Mouse (Mus musculus) G1E (cell line): ENCODE results near the gene Rtkn. TPM values are rescaled to one million over a fixed set of nuclear protein-coding genes. Genes with fewer than 3 reads are reported as not detected.

Experiments
- ATAC-seq: 2 replicates; pipeline ENCODE4 v1.8.0; 2016; ENCODE audit warnings: mild to moderate bottlenecking; ENCODE audit not compliant: insufficient number of reproducible peaks, poor library complexity, low FRiP score, severe bottlenecking; ENCODE audit errors: extremely low read depth
- DNase-seq: peaks from one replicate; pipeline ENCODE4 v3.0.0; 2012; ENCODE audit warnings: low spot score
- H3K27me3 ChIP-seq: 2 replicates; pipeline ENCODE4 v1.6.1; 2012; ENCODE audit warnings: mild to moderate bottlenecking, low read length, inconsistent platforms; ENCODE audit not compliant: insufficient read depth
- H3K36me3 ChIP-seq: replicated peaks from 2 replicates; pipeline ENCODE3; 2012; ENCODE audit warnings: mild to moderate bottlenecking, inconsistent platforms
- H3K4me1 ChIP-seq: 2 replicates; pipeline ENCODE4 v1.6.1; 2012; ENCODE audit warnings: low read depth, low read length, inconsistent platforms, mixed read lengths; ENCODE audit not compliant: insufficient read depth
- H3K4me3 ChIP-seq: 2 replicates; pipeline ENCODE4 v1.5.1; 2012; ENCODE audit warnings: low read depth, mild to moderate bottlenecking, inconsistent platforms, low read length, moderate library complexity, mixed read lengths
- H3K9me3 ChIP-seq: replicated peaks from 2 replicates; pipeline ENCODE4 v1.6.1; 2012; ENCODE audit warnings: inconsistent platforms
- CTCF ChIP-seq: IDR thresholded peaks from 2 replicates; pipeline ENCODE4 v1.5.1; 2012; ENCODE audit warnings: low read depth, low read length, inconsistent platforms, mixed read lengths
- GATA1 ChIP-seq: IDR thresholded peaks from 2 replicates; pipeline ENCODE4 v1.6.1; 2012; ENCODE audit warnings: borderline replicate concordance, low read length, inconsistent platforms, mixed read lengths
- GATA2 ChIP-seq: IDR thresholded peaks from 2 replicates; pipeline ENCODE4 v1.6.1; 2012; ENCODE audit warnings: low read depth, low read length, inconsistent platforms, borderline replicate concordance
- POLR2AphosphoS5 ChIP-seq: IDR thresholded peaks from 2 replicates; pipeline ENCODE4 v1.6.1; 2012; ENCODE audit warnings: low read depth, low read length, inconsistent platforms; ENCODE audit not compliant: insufficient replicate concordance
- TAL1 ChIP-seq: conservative IDR thresholded peaks from 2 replicates; pipeline ENCODE4 v1.6.1; 2012; ENCODE audit warnings: low read depth, low read length, inconsistent platforms, mixed read lengths
- polyA plus RNA-seq: library from polyadenylated mRNA; stranded (reverse); fragments of >175 nt; gene quantifications from 2 replicates; pipeline ENCODE4 v1.2.3, GENCODE M21; 2012
- total RNA-seq, 2 experiments: library from RNA; stranded (forward) in 1 of 2; stranded (reverse) in 1 of 2; fragments of 200-1000 nt in 1 of 2; fragments of >200 nt in 1 of 2; fragmentation: Nextera tagmentation in 1 of 2; gene quantifications; 2 replicates each; pipeline ENCODE4 v1.2.3; 2014 to 2017

The Rtkn gene
- total and polyA plus RNA-seq, 3 experiments, result 4.0 to 34.2 (median 7.6) TPM

DNA sequence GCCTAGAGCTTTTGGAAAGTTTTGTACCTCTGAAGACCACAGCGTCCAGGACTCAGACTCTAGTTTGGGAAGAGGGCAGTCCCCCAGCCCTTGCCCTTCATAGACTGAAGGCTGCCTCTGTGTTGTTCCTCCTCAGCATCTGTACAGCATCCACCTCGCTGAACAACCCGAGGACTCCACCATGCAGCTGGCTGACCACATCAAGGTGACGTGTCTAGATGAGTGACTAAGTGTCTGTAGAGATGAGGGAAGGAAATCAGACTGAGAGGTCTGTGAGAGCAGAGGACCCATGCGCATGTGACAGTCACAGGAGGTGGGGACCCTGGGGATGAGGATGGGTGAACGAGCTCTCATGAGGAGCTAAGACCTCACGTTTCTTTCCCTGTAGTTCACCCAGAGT is 58.3 kb downstream of the Rtkn start:
- TF ChIP-seq GATA1 (no peak), POLR2AphosphoS5 (no peak), CTCF (no peak), GATA2 (no peak), TAL1 (no peak)
- Histone ChIP-seq H3K4me3 (no peak overlapping the region), H3K36me3 (peaks cover 100% of the 10 kb centered on the region), H3K27me3 (no peaks in the 10 kb centered on the region), H3K4me1 (no peaks in the 10 kb centered on the region; the same call in 1 of the 2 replicates), H3K9me3 (no peaks in the 10 kb centered on the region)
- DNase-seq, result no peak
- ATAC-seq, result no peak

- DNase-seq (no peak), ATAC-seq (no peak)
- no peaks in the 10 kb centered on the region for H3K27me3 ChIP-seq
- no peaks in the 10 kb centered on the region for H3K9me3 ChIP-seq
- H3K4me3 ChIP-seq, result no peak overlapping the region
- no peaks in the 10 kb centered on the region for H3K4me1 ChIP-seq
- peaks cover 83% of the 10 kb centered on the region for H3K36me3 ChIP-seq
- TF ChIP-seq GATA1 (no peak), POLR2AphosphoS5 (no peak), TAL1 (no peak), GATA2 (no peak), CTCF (no peak)
Observed at GRCm38 (mm10) chr6:83197345-83198004, 62.2 kb downstream of the Rtkn start.

Other genes with a start within 250 kb of the Rtkn start
Only the 20 nearest of the 23 such genes appear.
- gene M1ap, start 188.6 kb upstream of the Rtkn start, total RNA-seq (2014; fragmentation: Nextera tagmentation), result 6.7 and 12.3 TPM in 2 replicates
- 3.3 and 3.5 TPM in 2 replicates for gene M1ap, start 188.6 kb upstream of the Rtkn start, total RNA-seq (2017)
- 7.4 and 8.2 TPM in 2 replicates for gene M1ap, start 188.6 kb upstream of the Rtkn start, polyA plus RNA-seq
- 5.1 and 7.8 TPM in 2 replicates for gene Dok1, start 102.0 kb upstream of the Rtkn start, total RNA-seq (2014; fragmentation: Nextera tagmentation)
- gene Dok1, start 102.0 kb upstream of the Rtkn start, total RNA-seq (2017), result 28.4 and 30.6 TPM in 2 replicates
- gene Dok1, start 102.0 kb upstream of the Rtkn start, polyA plus RNA-seq, result 78.1 and 82.5 TPM in 2 replicates
- gene Loxl3, start 101.3 kb upstream of the Rtkn start, total RNA-seq (2014; fragmentation: Nextera tagmentation), result 0.75 and 0.87 TPM in 2 replicates
- gene Loxl3, start 101.3 kb upstream of the Rtkn start, total RNA-seq (2017), result 0.71 and 1.1 TPM in 2 replicates
- gene Loxl3, start 101.3 kb upstream of the Rtkn start, polyA plus RNA-seq, result 0.12 and 0.32 TPM in 2 replicates
- gene Aup1, start 80.9 kb upstream of the Rtkn start, total RNA-seq (2014; fragmentation: Nextera tagmentation), result 409 and 454 TPM in 2 replicates
- 133 and 163 TPM in 2 replicates for gene Aup1, start 80.9 kb upstream of the Rtkn start, total RNA-seq (2017)
- gene Aup1, start 80.9 kb upstream of the Rtkn start, polyA plus RNA-seq, result 1,014 and 1,378 TPM in 2 replicates
- 36.0 and 39.9 TPM in 2 replicates for gene Htra2, start 80.2 kb upstream of the Rtkn start, total RNA-seq (2014; fragmentation: Nextera tagmentation)
- gene Htra2, start 80.2 kb upstream of the Rtkn start, total RNA-seq (2017), result 36.7 and 47.0 TPM in 2 replicates
- gene Htra2, start 80.2 kb upstream of the Rtkn start, polyA plus RNA-seq, result 35.6 and 36.5 TPM in 2 replicates
- 23.5 and 28.7 TPM in 2 replicates for gene Dqx1, start 77.6 kb upstream of the Rtkn start, total RNA-seq (2014; fragmentation: Nextera tagmentation)
- 2.5 and 3.8 TPM in 2 replicates for gene Dqx1, start 77.6 kb upstream of the Rtkn start, total RNA-seq (2017)
- gene Dqx1, start 77.6 kb upstream of the Rtkn start, polyA plus RNA-seq, result 1.4 and 2.3 TPM in 2 replicates
- gene Tlx2, start 65.2 kb upstream of the Rtkn start, total RNA-seq (2014; fragmentation: Nextera tagmentation), result not detected in 2 replicates
- not detected in 2 replicates for gene Tlx2, start 65.2 kb upstream of the Rtkn start, total RNA-seq (2017)
- gene Tlx2, start 65.2 kb upstream of the Rtkn start, polyA plus RNA-seq, result not detected in 2 replicates
- 41.1 and 57.1 TPM in 2 replicates for gene Pcgf1, start 57.6 kb upstream of the Rtkn start, total RNA-seq (2014; fragmentation: Nextera tagmentation)
- gene Pcgf1, start 57.6 kb upstream of the Rtkn start, total RNA-seq (2017), result 14.5 and 17.8 TPM in 2 replicates
- gene Pcgf1, start 57.6 kb upstream of the Rtkn start, polyA plus RNA-seq, result 8.7 and 10.8 TPM in 2 replicates
- gene Lbx2, start 49.1 kb upstream of the Rtkn start, total RNA-seq (2014; fragmentation: Nextera tagmentation), result not detected in 2 replicates
- not detected in 2 replicates for gene Lbx2, start 49.1 kb upstream of the Rtkn start, total RNA-seq (2017)
- 0.15 and 0.19 TPM in 2 replicates for gene Lbx2, start 49.1 kb upstream of the Rtkn start, polyA plus RNA-seq
- gene Ccdc142, start 33.9 kb upstream of the Rtkn start, total RNA-seq (2014; fragmentation: Nextera tagmentation), result 1.0 and 3.4 TPM in 2 replicates
- gene Ccdc142, start 33.9 kb upstream of the Rtkn start, total RNA-seq (2017), result 4.2 and 4.4 TPM in 2 replicates
- 5.5 and 6.3 TPM in 2 replicates for gene Ccdc142, start 33.9 kb upstream of the Rtkn start, polyA plus RNA-seq
- 2.6 and 2.9 TPM in 2 replicates for gene Gm42688, start 33.8 kb upstream of the Rtkn start, total RNA-seq (2014; fragmentation: Nextera tagmentation)
- 3.9 and 4.3 TPM in 2 replicates for gene Gm42688, start 33.8 kb upstream of the Rtkn start, total RNA-seq (2017)
- 2.5 and 3.4 TPM in 2 replicates for gene Gm42688, start 33.8 kb upstream of the Rtkn start, polyA plus RNA-seq
- gene Mrpl53, start 26.4 kb upstream of the Rtkn start, total RNA-seq (2014; fragmentation: Nextera tagmentation), result 17.5 and 22.1 TPM in 2 replicates
- gene Mrpl53, start 26.4 kb upstream of the Rtkn start, total RNA-seq (2017), result 28.5 and 32.5 TPM in 2 replicates
- 43.2 and 51.2 TPM in 2 replicates for gene Mrpl53, start 26.4 kb upstream of the Rtkn start, polyA plus RNA-seq
- gene Mogs, start 20.0 kb upstream of the Rtkn start, total RNA-seq (2014; fragmentation: Nextera tagmentation), result 26.5 and 28.3 TPM in 2 replicates
- 44.6 and 47.7 TPM in 2 replicates for gene Mogs, start 20.0 kb upstream of the Rtkn start, total RNA-seq (2017)
- 104 and 116 TPM in 2 replicates for gene Mogs, start 20.0 kb upstream of the Rtkn start, polyA plus RNA-seq
- 30.8 and 49.1 TPM in 2 replicates for gene Wbp1, start 13.9 kb upstream of the Rtkn start, total RNA-seq (2014; fragmentation: Nextera tagmentation)
- 94.7 and 104 TPM in 2 replicates for gene Wbp1, start 13.9 kb upstream of the Rtkn start, total RNA-seq (2017)
- gene Wbp1, start 13.9 kb upstream of the Rtkn start, polyA plus RNA-seq, result 32.3 and 47.9 TPM in 2 replicates
- 19.7 and 20.5 TPM in 2 replicates for gene Ino80b, start 10.0 kb upstream of the Rtkn start, total RNA-seq (2014; fragmentation: Nextera tagmentation)
- gene Ino80b, start 10.0 kb upstream of the Rtkn start, total RNA-seq (2017), result 21.1 and 27.1 TPM in 2 replicates
- 121 and 171 TPM in 2 replicates for gene Ino80b, start 10.0 kb upstream of the Rtkn start, polyA plus RNA-seq
- not detected in 2 replicates for gene Wdr54, start 20.9 kb downstream of the Rtkn start, total RNA-seq (2014; fragmentation: Nextera tagmentation)
- gene Wdr54, start 20.9 kb downstream of the Rtkn start, total RNA-seq (2017), result 0.27 TPM in 1 of 2 replicates, not detected in the other
- gene Wdr54, start 20.9 kb downstream of the Rtkn start, polyA plus RNA-seq, result not detected in 2 replicates
- not detected in 2 replicates for gene 1700003E16Rik, start 20.9 kb downstream of the Rtkn start, total RNA-seq (2014; fragmentation: Nextera tagmentation)
- 0.12 and 0.16 TPM in 2 replicates for gene 1700003E16Rik, start 20.9 kb downstream of the Rtkn start, total RNA-seq (2017)
- not detected in 2 replicates for gene 1700003E16Rik, start 20.9 kb downstream of the Rtkn start, polyA plus RNA-seq
- gene Dctn1, start 30.5 kb downstream of the Rtkn start, total RNA-seq (2014; fragmentation: Nextera tagmentation), result 83.0 and 86.3 TPM in 2 replicates
- 31.0 and 51.6 TPM in 2 replicates for gene Dctn1, start 30.5 kb downstream of the Rtkn start, total RNA-seq (2017)
- gene Dctn1, start 30.5 kb downstream of the Rtkn start, polyA plus RNA-seq, result 243 and 444 TPM in 2 replicates
- gene Slc4a5, start 84.4 kb downstream of the Rtkn start, total RNA-seq (2014; fragmentation: Nextera tagmentation), result not detected in 2 replicates
- gene Slc4a5, start 84.4 kb downstream of the Rtkn start, total RNA-seq (2017), result 0.05 TPM in 1 of 2 replicates, not detected in the other
- not detected in 2 replicates for gene Slc4a5, start 84.4 kb downstream of the Rtkn start, polyA plus RNA-seq
- gene Mthfd2, start 190.4 kb downstream of the Rtkn start, total RNA-seq (2014; fragmentation: Nextera tagmentation), result 36.6 and 37.9 TPM in 2 replicates
- gene Mthfd2, start 190.4 kb downstream of the Rtkn start, total RNA-seq (2017), result 26.2 and 31.5 TPM in 2 replicates
- gene Mthfd2, start 190.4 kb downstream of the Rtkn start, polyA plus RNA-seq, result 35.8 and 39.8 TPM in 2 replicates